Mouse (Mus musculus) CH12.LX (cell line): ENCODE data around the gene Rap1gds1. TPM values are rescaled to one million over a fixed set of nuclear protein-coding genes. Genes with fewer than 3 reads are reported as not detected.

Experiments used
- DNase-seq: peaks from one replicate; pipeline ENCODE4 v3.0.0-alpha.2; 2013; ENCODE audit errors: extremely low read depth
- H3K27ac ChIP-seq: 2 replicates; pipeline ENCODE4 v1.5.1; 2012; ENCODE audit warnings: low read depth, mild to moderate bottlenecking, control low read depth, moderate library complexity; ENCODE audit not compliant: insufficient read depth
- H3K27me3 ChIP-seq: replicated peaks from 2 replicates; pipeline ENCODE3; 2012; ENCODE audit warnings: inconsistent platforms
- H3K36me3 ChIP-seq, 2 experiments: replicated peaks in 1 of 2; 2 replicates each; pipeline versions ENCODE3 to v1.6.1; 2012; ENCODE audit warnings: inconsistent platforms in 1 of 2, low read length in 1 of 2, mild to moderate bottlenecking in 1 of 2, mixed read lengths in 1 of 2, moderate library complexity in 1 of 2; ENCODE audit not compliant: control insufficient read depth in 1 of 2, insufficient read depth in 1 of 2
- H3K4me1 ChIP-seq, 2 experiments: 2 replicates each; pipeline ENCODE4 v1.6.1; 2012; ENCODE audit warnings: inconsistent platforms in 1 of 2, moderate library complexity in 1 of 2; ENCODE audit not compliant: insufficient read depth in 2 of 2, control insufficient read depth in 1 of 2
- H3K4me2 ChIP-seq: 2 replicates; pipeline ENCODE4 v1.6.1; 2012; ENCODE audit warnings: low read depth, mild to moderate bottlenecking, control low read depth; ENCODE audit not compliant: poor library complexity, insufficient read depth, severe bottlenecking
- H3K4me3 ChIP-seq, 3 experiments: fragments of 150-350 bp in 1 of 3; sonication (generic) in 1 of 3; replicated peaks in 1 of 3; 2 replicates each; pipeline versions ENCODE3 to v1.5.1; 2011 to 2012; ENCODE audit warnings: low read depth in 2 of 3, low read length in 2 of 3, mild to moderate bottlenecking in 2 of 3, moderate library complexity in 2 of 3, control low read depth in 1 of 3, improper control_type of control experiment in 1 of 3, inconsistent platforms in 1 of 3, mixed read lengths in 1 of 3; ENCODE audit not compliant: poor library complexity in 1 of 3
- H3K79me2 ChIP-seq: replicated peaks from 2 replicates; pipeline ENCODE4 v1.6.1; 2012; ENCODE audit warnings: mild to moderate bottlenecking, moderate library complexity; ENCODE audit not compliant: control insufficient read depth, poor library complexity, insufficient read depth, severe bottlenecking; ENCODE audit errors: extremely low read depth
- H3K9ac ChIP-seq: 2 replicates; pipeline ENCODE4 v1.6.1; 2012; ENCODE audit warnings: low read depth, mild to moderate bottlenecking, control low read depth, moderate library complexity; ENCODE audit not compliant: insufficient read depth
- H3K9me3 ChIP-seq: replicated peaks from 2 replicates; pipeline ENCODE3; 2012; ENCODE audit warnings: low read length, inconsistent platforms, mixed read lengths
- BHLHE40 ChIP-seq: IDR thresholded peaks from 2 replicates; pipeline ENCODE4 v1.6.1; 2011; ENCODE audit warnings: mild to moderate bottlenecking, low read depth, low read length, improper control_type of control experiment
- CHD2 ChIP-seq: IDR thresholded peaks from 2 replicates; pipeline ENCODE4 v1.6.1; 2011; ENCODE audit warnings: low read length, improper control_type of control experiment
- ELF1 ChIP-seq: IDR thresholded peaks from 2 replicates; pipeline ENCODE4 v1.6.1; 2014; ENCODE audit warnings: low read depth, mild to moderate bottlenecking, inconsistent platforms, low read length, improper control_type of control experiment
- EP300 ChIP-seq: IDR thresholded peaks from 2 replicates; pipeline ENCODE4 v1.6.1; 2011; ENCODE audit warnings: low read length, improper control_type of control experiment
- ETS1 ChIP-seq: conservative IDR thresholded peaks from 2 replicates; pipeline ENCODE4 v1.6.1; 2012; ENCODE audit warnings: low read depth, mild to moderate bottlenecking, inconsistent platforms, low read length, improper control_type of control experiment, moderate library complexity
- GABPA ChIP-seq: IDR thresholded peaks from 2 replicates; pipeline ENCODE4 v1.6.1; 2012; ENCODE audit warnings: low read depth, low read length, improper control_type of control experiment, inconsistent platforms; ENCODE audit not compliant: insufficient replicate concordance
- IRF4 ChIP-seq: IDR thresholded peaks from 2 replicates; pipeline ENCODE4 v1.6.1; 2014; ENCODE audit warnings: low read depth, mild to moderate bottlenecking, inconsistent platforms, low read length, improper control_type of control experiment
- JUN ChIP-seq: IDR thresholded peaks from 2 replicates; pipeline ENCODE4 v1.6.1; 2011; ENCODE audit warnings: low read depth, mild to moderate bottlenecking, low read length, improper control_type of control experiment, moderate library complexity; ENCODE audit not compliant: insufficient read depth
- JUND ChIP-seq: conservative IDR thresholded peaks from 2 replicates; pipeline ENCODE4 v1.6.1; 2011; ENCODE audit warnings: low read depth, low read length, improper control_type of control experiment
- MAFK ChIP-seq: IDR thresholded peaks from 2 replicates; pipeline ENCODE4 v1.6.1; 2011; ENCODE audit warnings: low read length, improper control_type of control experiment; ENCODE audit not compliant: insufficient replicate concordance
- MAX ChIP-seq: IDR thresholded peaks from 2 replicates; pipeline ENCODE4 v1.6.1; 2011; ENCODE audit warnings: low read length, improper control_type of control experiment
- MAZ ChIP-seq: IDR thresholded peaks from 2 replicates; pipeline ENCODE4 v1.6.1; 2012; ENCODE audit warnings: low read depth, mild to moderate bottlenecking, inconsistent platforms, low read length, improper control_type of control experiment, moderate library complexity
- MEF2A ChIP-seq: IDR thresholded peaks from 2 replicates; pipeline ENCODE4 v1.6.1; 2014; ENCODE audit warnings: low read depth, mild to moderate bottlenecking, inconsistent platforms, low read length, improper control_type of control experiment, borderline replicate concordance
- MYC ChIP-seq: IDR thresholded peaks from 2 replicates; pipeline ENCODE4 v1.6.1; 2011; ENCODE audit warnings: low read depth, mild to moderate bottlenecking, improper control_type of control experiment, low read length
- NRF1 ChIP-seq: IDR thresholded peaks from 2 replicates; pipeline ENCODE4 v1.6.1; 2014; ENCODE audit warnings: low read depth, mild to moderate bottlenecking, inconsistent platforms, low read length, improper control_type of control experiment, moderate library complexity
- RAD21 ChIP-seq: IDR thresholded peaks from 2 replicates; pipeline ENCODE4 v1.6.1; 2011; ENCODE audit warnings: low read depth, mild to moderate bottlenecking, low read length, improper control_type of control experiment, moderate library complexity
- RCOR1 ChIP-seq: conservative IDR thresholded peaks from 2 replicates; pipeline ENCODE4 v1.6.1; 2012; ENCODE audit warnings: low read depth, mild to moderate bottlenecking, inconsistent platforms, low read length, improper control_type of control experiment
- SIN3A ChIP-seq: IDR thresholded peaks from 2 replicates; pipeline ENCODE4 v1.6.1; 2012; ENCODE audit warnings: low read length, improper control_type of control experiment, inconsistent platforms
- SMC3 ChIP-seq: IDR thresholded peaks from 2 replicates; pipeline ENCODE4 v1.6.1; 2011; ENCODE audit warnings: low read depth, low read length, improper control_type of control experiment
- TBP ChIP-seq: conservative IDR thresholded peaks from 2 replicates; pipeline ENCODE4 v1.6.1; 2011; ENCODE audit warnings: low read depth, low read length, improper control_type of control experiment
- UBTF ChIP-seq: IDR thresholded peaks from 2 replicates; pipeline ENCODE4 v1.6.1; 2012; ENCODE audit warnings: low read depth, mild to moderate bottlenecking, inconsistent platforms, low read length, improper control_type of control experiment, moderate library complexity
- ZKSCAN1 ChIP-seq: IDR thresholded peaks from 2 replicates; pipeline ENCODE4 v1.6.1; 2012; ENCODE audit warnings: low read depth, inconsistent platforms, low read length, improper control_type of control experiment, borderline replicate concordance
- ZNF384 ChIP-seq: IDR thresholded peaks from 2 replicates; pipeline ENCODE4 v1.6.1; 2012; ENCODE audit warnings: low read depth, low read length, improper control_type of control experiment, inconsistent platforms
- dilution Hi-C: fragments of 300-500 bp; cut with MboI; formaldehyde crosslinking; loops from 2 replicates; pipeline ENCODE4 v1.14.3; 2020; ENCODE audit warnings: low sequenced_read_pairs; ENCODE audit not compliant: extremely low pct_unique_long_range_greater_than_20kb, extremely low pct_ligation_motif_present
- in situ Hi-C: fragments of 300-500 bp; cut with MboI; formaldehyde crosslinking; loops from 3 replicates; pipeline ENCODE4 v1.14.3; 2019; ENCODE audit warnings: low sequenced_read_pairs, low pct_ligation_motif_present, low pct_unique_long_range_greater_than_20kb, mixed read lengths
- polyA plus RNA-seq: library from polyadenylated mRNA; unstranded; fragments of >175 nt; gene quantifications from 2 replicates; pipeline ENCODE4 v1.2.1, GENCODE M21; 2012; ENCODE audit warnings: low read depth; ENCODE audit not compliant: insufficient read length
- total RNA-seq, 2 experiments: library from RNA; depleted of rRNA; stranded (reverse); fragments of 300-350 nt in 1 of 2; fragments of >200 nt in 1 of 2; gene quantifications; 2 replicates each; pipeline ENCODE4 v1.2.3; 2012 to 2014

Rap1gds1 gene
- total and polyA plus RNA-seq, 3 experiments = 24.4 to 36.7 (median 26.3) TPM

- Histone ChIP-seq H3K79me2 (no peaks in the 10 kb centered on the region), H3K9ac (no peak overlapping the region), H3K4me2 (peak overlapping the region; percentile 89), H3K27me3 (no peaks in the 10 kb centered on the region), H3K27ac (peak overlapping the region; percentile 61; the same call in 1 of the 2 replicates), H3K36me3 (peaks cover 0 to 16% of the 10 kb centered on the region in 2 experiments), H3K9me3 (peaks cover 3% of the 10 kb centered on the region), H3K4me1 (peaks cover 8 to 26% of the 10 kb centered on the region in 2 experiments), H3K4me3 (peak overlapping the region in 1 of 3 experiments; percentile 19)
- in situ Hi-C loops = no loop called here
- DNase-seq = peak; percentile 89
- TF ChIP-seq JUND = peak; percentile 81
- TF ChIP-seq MAX = 0 out of 2 replicates have a peak, but pooled peaks have one; percentile 49
- peak; percentile 100 for TF ChIP-seq BHLHE40
- peak; percentile 96 for TF ChIP-seq EP300
- TF ChIP-seq ETS1 = peak; percentile 79
- TF ChIP-seq CHD2 = 0 out of 2 replicates have a peak, but pooled peaks have one; percentile 23
- TF ChIP-seq RAD21 = peak; percentile 11
- TF ChIP-seq TBP = peak; percentile 80
- TF ChIP-seq RCOR1 = no peak; the same call in 1 of the 2 replicates
- peak; percentile 86 for TF ChIP-seq ZNF384
- TF ChIP-seq ZKSCAN1 = no peak
- TF ChIP-seq UBTF = no peak
- no peak; the same call in 1 of the 2 replicates for TF ChIP-seq ELF1
- peak; percentile 51; the same call in 1 of the 2 replicates for TF ChIP-seq MYC
- TF ChIP-seq IRF4 = peak; percentile 92
- peak; percentile 80 for TF ChIP-seq JUN
- TF ChIP-seq MAZ = peak; percentile 54; the same call in 1 of the 2 replicates
- no peak for TF ChIP-seq NRF1
- peak; percentile 66; the same call in 1 of the 2 replicates for TF ChIP-seq MEF2A
- no peak for TF ChIP-seq GABPA
- peak; percentile 75 for TF ChIP-seq SIN3A
- peak; percentile 89 for TF ChIP-seq MAFK
- TF ChIP-seq SMC3 = no peak
- dilution Hi-C loops = no loop called here
These were observed 32.6 kb downstream of the Rap1gds1 start for GRCm38 (mm10) chr3:139042433-139042854.
